Mouse (Mus musculus): ENCODE results near the gene Ylpm1.

Ylpm1 gene

DNA sequence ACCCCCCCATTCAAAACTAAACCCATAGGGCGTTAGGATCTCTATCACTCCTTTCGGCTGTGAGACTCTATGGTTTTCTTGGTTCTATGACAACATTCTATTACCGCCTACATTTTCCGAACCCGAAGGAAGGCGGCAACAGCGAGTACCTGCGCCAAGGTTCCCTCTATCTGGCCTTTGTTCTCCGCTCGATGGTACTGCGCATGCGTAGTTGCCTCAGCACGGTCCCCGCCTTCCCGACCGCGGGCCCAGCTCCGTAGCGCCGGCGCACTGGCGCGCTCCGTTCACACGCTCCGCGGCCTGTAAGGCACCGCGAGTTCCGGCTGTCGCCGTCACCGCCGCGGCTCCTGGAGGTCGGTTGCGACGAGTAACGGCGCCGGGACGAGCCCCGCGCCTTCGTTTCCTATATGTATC is at the start of gene Ylpm1:
Gene Ylpm1, plus strand, starts transcription at position 239 of the 414 bp plus-strand sequence.
- in situ Hi-C loops (cut with MboI, MseI), result loop anchor here (10.0 kb wide), 1 partner anchor 801 kb away; no protein-coding TSS in a partner anchor

- in situ Hi-C loops (cut with MboI, MseI), result no loop called here
Measured at GRCm38 (mm10) chr12:84947894-84948583, 48.1 kb upstream of the Ylpm1 start.

DNA sequence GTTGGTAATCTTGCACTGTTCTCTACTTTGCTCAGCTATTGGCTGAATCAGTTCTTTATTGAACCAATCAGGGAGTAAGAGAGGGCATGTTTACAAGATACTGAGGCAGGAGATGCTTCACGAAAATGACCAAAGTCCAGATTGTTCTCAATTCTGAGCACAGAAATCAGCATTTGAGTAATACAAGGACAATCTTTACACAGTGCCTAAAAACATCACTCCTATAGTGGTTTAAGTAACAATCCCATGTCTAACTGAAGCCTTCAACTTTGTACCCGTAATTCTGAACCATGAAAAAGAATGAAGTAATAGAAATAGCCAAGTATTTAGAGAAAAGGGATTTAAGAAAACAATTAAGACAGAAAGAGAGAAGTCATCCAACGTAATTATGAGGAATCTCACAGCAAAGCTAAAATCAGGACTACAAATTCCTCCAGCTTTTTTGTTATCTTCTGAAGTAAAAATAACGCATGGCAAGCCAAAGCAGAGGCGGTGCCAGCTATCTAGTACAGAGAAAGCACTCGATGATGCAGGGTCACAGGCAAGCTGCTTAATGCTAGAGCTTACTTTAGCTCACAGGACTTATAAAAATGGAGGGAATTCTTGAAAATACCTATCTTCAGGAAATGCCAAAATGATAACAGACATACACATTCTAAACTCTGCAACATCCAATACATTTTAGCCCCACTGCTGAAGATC is 47.4 kb upstream of the Ylpm1 start:
- in situ Hi-C loops (cut with MboI, MseI), result no loop called here

GRCm38 (mm10) chr12:84950763-84951162 is 45.4 kb upstream of the Ylpm1 start:
- in situ Hi-C loops (cut with MboI, MseI), result no loop called here

GRCm38 (mm10) chr12:84951531-84951930 is 44.6 kb upstream of the Ylpm1 start:
- in situ Hi-C loops (cut with MboI, MseI), result no loop called here

- in situ Hi-C loops (cut with MboI, MseI), result no loop called here
Measured at GRCm38 (mm10) chr12:84952351-84952750, 43.8 kb upstream of the Ylpm1 start.

DNA sequence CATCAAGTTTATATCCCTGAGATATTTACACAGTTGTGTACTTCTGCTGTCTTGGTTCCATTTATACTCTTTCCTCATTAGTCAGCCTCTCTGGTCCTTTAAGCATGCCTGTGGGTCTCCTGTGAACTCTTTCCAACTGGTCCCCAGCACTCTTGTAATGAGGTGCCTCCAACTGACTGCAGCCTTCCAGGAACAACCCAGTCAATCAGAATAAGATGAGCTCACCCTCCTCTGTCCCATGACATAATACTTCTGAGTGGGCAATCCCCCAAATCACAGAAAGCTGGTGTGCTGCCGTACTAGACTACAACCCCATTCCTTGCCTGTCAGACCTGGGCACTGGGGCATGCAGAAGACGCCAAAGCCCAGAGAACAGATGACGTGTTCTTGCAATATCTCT is 39.8 kb upstream of the Ylpm1 start:
- in situ Hi-C loops (cut with MboI, MseI), result no loop called here

DNA sequence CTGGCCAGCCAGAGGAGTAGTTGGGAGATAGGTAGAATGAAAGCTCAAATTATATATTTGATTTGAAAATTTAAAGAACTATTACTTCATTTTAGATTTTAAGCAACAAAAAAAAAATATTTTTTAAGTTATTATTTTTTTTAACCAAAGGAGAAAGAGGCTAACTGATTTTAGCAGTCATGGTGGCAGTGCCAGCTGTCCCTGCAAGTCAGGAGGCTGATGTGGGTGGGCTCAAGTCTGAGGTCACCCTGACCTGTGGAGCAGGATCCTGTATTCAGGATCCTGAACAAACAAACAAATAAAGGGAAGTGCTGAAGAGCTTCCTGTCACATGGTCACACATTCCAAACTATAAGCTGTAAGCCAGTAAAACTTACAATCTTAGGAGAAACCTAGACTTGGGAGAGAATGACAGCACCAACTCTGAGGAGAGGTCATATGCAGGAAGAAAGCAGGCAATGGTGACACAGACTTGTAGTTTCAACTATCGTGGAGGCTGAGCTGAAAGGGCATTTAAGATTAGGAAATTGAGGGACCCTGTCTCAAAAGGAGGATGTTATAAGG is 37.2 kb upstream of the Ylpm1 start:
- in situ Hi-C loops (cut with MboI, MseI), result no loop called here

- in situ Hi-C loops (cut with MboI, MseI), result no loop called here
Measured at GRCm38 (mm10) chr12:84962606-84963005, 33.5 kb upstream of the Ylpm1 start.

DNA sequence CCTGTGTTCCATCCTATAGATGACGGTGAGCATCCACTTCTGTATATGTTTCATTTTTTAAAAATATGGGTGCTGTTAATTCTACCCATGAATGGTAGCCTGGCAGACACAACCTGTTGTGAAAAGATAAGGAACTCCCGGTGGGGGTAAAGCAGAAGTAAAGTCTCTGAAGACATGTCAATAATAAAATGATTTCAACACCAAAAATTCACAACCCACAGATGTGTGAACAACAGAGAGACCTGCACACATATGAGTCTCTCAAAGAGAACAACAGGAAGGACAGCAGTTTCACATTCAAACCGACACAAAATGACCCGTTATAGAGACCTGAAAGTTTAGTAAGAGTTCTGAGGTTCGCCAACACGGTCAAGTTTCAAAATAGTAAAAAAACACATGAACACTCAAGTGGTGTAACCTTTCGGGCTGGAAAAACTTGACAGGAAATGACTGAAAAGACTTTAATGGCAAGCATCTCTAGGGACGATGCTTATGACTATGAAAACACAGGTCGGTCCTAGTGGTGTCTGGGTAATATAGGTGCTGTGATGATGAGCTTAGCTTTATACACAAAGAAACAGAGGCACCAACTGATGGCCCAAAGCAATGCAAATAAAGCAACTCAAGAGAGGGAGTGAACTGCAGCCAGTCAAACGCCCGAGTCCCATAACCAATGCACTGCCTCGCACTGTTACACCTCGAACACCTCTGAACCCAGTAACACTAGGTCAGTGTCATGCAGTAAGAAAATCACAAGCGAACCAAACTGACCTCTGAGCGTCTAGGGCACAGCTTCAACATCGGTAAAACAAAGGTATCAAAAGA is 27.1 kb upstream of the Ylpm1 start:
- in situ Hi-C loops (cut with MboI, MseI), result no loop called here

GRCm38 (mm10) chr12:84969656-84970427 is 26.3 kb upstream of the Ylpm1 start:
- in situ Hi-C loops (cut with MboI, MseI), result loop anchor here (10.0 kb wide), 1 partner anchor 1895 kb away; no protein-coding TSS in a partner anchor

GRCm38 (mm10) chr12:84970428-84971096 is 25.6 kb upstream of the Ylpm1 start, which contains the start of the genes Fcf1 and Arel1:
TSS of gene Fcf1 (plus strand) at chr12:84970897.
TSS of gene Arel1 (minus strand) at chr12:84970900.
- in situ Hi-C loops (cut with MboI, MseI), result loop anchor here (10.0 kb wide), 1 partner anchor 1894 kb away; no protein-coding TSS in a partner anchor

DNA sequence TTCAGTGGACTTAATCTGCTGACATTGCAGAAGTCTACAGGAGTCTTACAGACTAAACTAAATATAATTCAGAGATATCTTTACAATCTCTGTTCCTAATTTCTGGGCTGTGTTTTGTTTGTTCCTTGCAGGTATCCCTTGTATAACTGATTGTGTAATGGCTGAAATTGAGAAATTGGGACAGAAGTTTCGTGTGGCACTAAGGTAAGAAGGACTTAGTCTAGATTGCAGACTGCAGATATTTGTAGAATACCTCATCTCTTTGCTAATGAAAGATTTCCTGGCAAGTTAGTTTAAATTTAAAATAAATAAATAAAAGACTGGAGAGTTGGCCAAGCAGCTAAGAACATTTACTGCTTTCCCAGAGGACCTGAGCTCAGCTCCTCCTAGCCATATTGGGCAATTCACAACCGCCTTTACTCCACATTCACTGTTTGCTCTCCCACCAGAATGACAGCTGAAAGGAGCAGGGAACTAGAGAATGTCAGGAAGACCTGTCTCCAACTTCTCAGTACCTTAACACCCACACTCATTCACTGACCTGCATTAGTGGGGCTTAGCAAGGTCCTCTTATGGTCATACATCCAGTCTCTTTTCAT is 16.8 kb upstream of the Ylpm1 start:
- in situ Hi-C loops (cut with MboI, MseI), result loop anchor here (10.0 kb wide), 1 partner anchor 1885 kb away; no protein-coding TSS in a partner anchor

DNA sequence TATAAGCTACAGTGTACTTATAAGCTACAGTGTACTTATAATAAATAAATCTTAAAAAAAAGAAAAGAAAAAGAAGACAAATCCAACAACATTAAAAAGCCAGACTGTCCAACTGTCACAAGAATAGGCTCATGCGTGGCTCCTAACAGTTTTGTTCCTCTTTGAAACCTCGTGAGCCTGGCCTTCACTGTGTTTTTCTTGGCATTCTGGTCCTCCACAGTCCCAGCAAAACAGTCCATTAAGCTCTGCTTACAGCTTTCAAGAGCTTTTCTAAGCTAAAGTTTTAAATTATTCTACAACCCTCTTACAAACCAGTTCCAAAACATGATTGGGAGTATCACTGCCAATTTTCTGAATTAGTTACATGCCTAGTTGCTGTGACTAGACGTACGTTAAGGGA is 6.7 kb upstream of the Ylpm1 start:
- in situ Hi-C loops (cut with MboI, MseI), result no loop called here

DNA sequence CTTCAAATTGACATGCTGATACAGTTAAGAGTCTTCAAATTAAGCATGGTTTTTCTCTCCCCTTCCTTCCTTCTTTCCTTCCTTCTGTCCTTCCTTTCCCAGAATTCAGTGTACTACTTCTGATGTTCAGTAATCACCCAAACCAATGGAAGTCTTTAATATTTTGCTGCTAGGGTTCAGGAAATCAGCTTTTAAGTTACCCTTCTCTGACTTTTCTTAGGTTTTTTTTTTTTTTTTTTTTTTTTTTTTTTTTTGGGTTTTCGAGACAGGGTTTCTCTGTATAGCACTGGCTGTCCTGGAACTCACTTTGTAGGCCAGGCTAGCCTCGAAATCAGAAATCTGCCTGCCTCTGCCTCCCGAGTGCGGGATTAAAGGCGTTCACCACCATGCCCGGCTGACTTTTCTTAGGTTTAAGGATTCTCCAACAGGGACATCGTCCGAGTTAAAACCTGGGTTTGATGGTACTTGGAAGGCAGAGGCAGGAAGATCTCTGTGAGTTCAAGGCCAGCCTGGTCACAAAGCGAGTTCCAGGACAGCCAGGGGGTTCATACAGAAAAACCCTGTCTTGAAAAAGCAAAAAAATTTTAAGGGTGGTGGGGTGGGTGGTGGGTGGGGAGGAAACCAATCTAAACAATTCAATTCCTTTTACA is 884 bp upstream of the Ylpm1 start:
- in situ Hi-C loops (cut with MboI, MseI), result loop anchor here (10.0 kb wide), 1 partner anchor 800 kb away; no protein-coding TSS in a partner anchor

- in situ Hi-C loops (cut with MboI, MseI), result loop anchor here (10.0 kb wide), 1 partner anchor 802 kb away; no protein-coding TSS in a partner anchor
Measured at GRCm38 (mm10) chr12:84996501-84997398, 629 bp downstream of the Ylpm1 start.

DNA sequence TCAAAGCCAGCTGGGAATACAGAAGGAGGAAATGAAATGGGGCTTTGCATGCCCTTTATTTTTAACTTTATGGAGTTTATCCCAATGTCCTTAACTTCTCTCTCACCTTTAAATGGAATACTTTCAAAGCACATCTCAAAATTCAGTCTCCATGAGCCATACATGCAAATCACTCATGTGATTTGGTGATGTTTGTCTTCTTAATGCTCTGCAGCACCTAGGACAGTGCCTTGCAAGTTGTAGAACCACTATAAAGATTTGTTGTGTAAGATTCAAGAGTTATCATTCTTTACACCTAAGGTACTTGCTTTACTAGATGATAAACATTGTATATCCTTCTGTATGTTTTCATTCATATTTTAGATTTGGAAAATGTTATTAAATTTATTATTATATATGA is 2.9 kb downstream of the Ylpm1 start:
- in situ Hi-C loops (cut with MboI, MseI), result loop anchor here (10.0 kb wide), 1 partner anchor 804 kb away; no protein-coding TSS in a partner anchor

DNA sequence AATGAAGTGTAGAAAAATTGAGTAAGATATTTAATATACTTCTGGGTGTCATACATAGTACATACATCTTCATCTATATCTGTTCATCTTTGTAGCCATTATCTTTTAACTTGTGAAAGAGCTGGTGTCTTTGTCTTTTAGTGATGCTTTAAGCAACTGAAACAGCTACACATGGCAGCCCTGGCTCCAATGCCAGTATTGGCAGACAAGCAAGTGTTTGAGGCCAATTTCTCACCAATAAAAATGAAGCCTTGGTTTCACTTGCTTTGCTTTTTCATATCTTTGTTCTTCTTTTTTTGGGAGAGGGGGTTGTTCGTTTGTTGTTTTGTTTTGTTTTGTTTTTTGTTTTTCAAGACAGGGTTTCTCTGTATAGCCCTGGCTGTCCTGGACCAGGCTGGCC is 10.1 kb downstream of the Ylpm1 start:
- in situ Hi-C loops (cut with MboI, MseI), result no loop called here

All from regulatory T cell (primary cell).